Mouse (Mus musculus): Measurements from ENCODE around the gene Sspo.

DNA sequence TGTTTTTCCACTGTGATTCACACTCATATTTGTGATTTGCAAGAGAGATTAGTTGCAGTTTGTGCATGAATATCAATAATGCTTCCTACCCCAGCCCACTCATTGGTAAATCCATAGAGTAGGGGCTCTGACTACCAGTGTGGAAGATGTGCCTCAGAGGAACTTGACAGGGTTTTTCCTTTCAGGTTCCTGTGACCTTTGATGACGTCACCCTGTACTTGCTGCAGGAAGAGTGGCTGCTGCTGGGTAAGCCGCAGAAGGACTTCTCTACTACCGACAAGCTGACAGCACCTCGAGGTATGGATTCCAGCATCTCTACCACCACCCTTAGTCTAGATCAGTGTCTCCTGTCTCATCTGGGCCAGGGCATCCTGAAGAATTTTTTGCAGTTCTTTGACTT is 60.1 kb downstream of the Sspo start:
- no peak for TF ChIP-seq POLR2A (IDR thresholded peaks at IDR 0.05; ENCODE audit: extremely low read depth, insufficient read depth, low read length)
- TF ChIP-seq CTCF (IDR thresholded peaks at IDR 0.05; ENCODE audit: low read depth, low read length), result no peak

Measured in liver, adult 2 months (tissue).